Mouse (Mus musculus) ES-Bruce4 (cell line): ENCODE measurements around the gene Khdrbs2.

Experiments
- CTCF ChIP-seq: IDR thresholded peaks from one replicate; pipeline ENCODE4 v1.8.1; 2011; ENCODE audit warnings: low read depth, low read length
- EP300 ChIP-seq: IDR thresholded peaks from 2 replicates; pipeline ENCODE4 v1.6.1; 2011; ENCODE audit warnings: low read depth, low read length; ENCODE audit not compliant: insufficient read depth
- POLR2A ChIP-seq: IDR thresholded peaks from one replicate; pipeline ENCODE4 v1.8.1; 2011; ENCODE audit warnings: low read length; ENCODE audit not compliant: insufficient read depth

DNA sequence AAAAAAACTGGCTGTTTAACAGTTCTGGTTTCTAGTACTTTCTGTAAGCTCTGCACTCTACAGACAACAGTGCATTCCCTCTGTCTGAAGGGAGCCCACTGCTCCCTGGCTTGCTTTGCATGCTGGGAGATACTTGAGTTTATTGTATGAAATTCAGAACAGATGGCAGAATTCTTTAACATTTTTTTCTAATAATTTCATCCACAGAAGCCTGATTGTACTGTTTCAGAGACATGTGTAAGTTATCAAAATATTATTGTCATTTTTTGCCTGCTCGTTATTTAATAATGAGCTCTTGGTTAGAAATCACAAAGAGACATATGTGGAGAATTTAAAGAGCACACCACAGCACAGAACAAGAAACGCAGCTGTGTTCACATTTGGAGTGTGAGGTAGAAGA, 191.0 kb downstream of the Khdrbs2 start:
- TF ChIP-seq EP300 (no peak), CTCF (no peak), POLR2A (no peak)
